Mouse (Mus musculus) gastrocnemius, postnatal 14 days (tissue): ENCODE data around the gene Ddx31. TPM values are rescaled to one million over a fixed set of nuclear protein-coding genes. Genes with fewer than 3 reads are reported as not detected.

Experiments used
- DNase-seq: peaks from one replicate; pipeline ENCODE4 v3.0.0; 2021; ENCODE audit warnings: mixed read lengths
- intact Hi-C: fragments of 180-260 bp; cut with DNase I; formaldehyde crosslinking; loops from one replicate; pipeline ENCODE4 v1.15.1; 2025; ENCODE audit warnings: low total_unique reads
- total RNA-seq, 2 experiments: library from RNA; stranded (reverse); gene quantifications; 2 replicates each; pipeline ENCODE4 v1.2.3; 2021

Ddx31 gene
- total RNA-seq, 2 experiments from 2014 or later, result 2.7 to 4.5 TPM

DNA sequence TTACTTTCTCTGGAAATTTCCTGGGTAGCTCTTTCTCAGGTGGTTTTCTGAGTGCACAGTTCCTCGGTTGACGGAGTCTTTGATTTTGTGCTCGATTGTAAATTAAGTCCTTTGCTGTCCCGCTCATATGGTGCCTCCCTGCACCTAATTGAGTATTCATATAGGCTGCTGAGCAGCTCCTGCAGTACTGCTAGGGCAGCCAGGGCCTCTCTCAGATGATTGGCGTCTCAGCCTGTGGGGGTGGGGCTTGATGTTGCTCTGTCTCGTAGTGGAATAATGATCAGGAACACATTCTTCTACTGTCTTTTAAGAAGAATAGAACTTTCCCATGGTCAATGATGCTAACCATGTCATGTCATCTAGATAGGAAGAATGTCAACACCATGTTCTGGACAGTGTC, 105.2 kb downstream of the Ddx31 start:
- no peak for DNase-seq
- intact Hi-C loops, result no loop called here

- intact Hi-C loops, result no loop called here
- no peak for DNase-seq
Measured at GRCm38 (mm10) chr2:28946312-28946711, 106.1 kb downstream of the Ddx31 start.

DNA sequence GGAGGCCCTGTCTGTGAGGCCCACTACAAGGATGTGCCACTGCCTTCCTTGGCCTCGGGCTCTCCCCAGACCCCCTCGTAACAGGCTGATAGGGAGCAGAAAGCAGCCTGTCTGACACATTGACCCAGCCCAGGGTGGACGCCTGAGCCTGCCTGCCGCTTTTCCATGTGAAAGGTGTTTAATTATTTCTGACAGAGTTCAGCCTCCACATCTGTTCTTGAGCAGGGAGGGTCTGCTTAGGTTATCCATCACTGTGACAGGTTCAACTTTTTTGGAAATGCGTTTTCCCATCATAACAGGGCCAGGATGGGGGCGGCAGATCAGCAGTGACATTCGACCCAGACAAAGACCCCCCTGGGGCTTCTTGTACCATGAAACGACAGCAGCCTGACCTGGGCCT, 112.8 kb downstream of the Ddx31 start:
- intact Hi-C loops, result no loop called here
- no peak for DNase-seq

- DNase-seq, result no peak
- intact Hi-C loops, result no loop called here
Measured at GRCm38 (mm10) chr2:28954595-28954994, 114.4 kb downstream of the Ddx31 start.

Other genes starting within 250 kb of the Ddx31 start
- gene Gfi1b, start 218.4 kb upstream of the Ddx31 start, total RNA-seq, result not detected
- gene Tsc1, start 199.2 kb upstream of the Ddx31 start, total RNA-seq, result 10 to 100 TPM; 16.5 to 19.5 TPM
- gene Spaca9, start 140.7 kb upstream of the Ddx31 start, total RNA-seq, result not detected
- gene Ak8, start 140.2 kb upstream of the Ddx31 start, total RNA-seq, result not detected
- gene Gtf3c4, start within 50 bp of the Ddx31 start, total RNA-seq, result 10 to 100 TPM; 12.9 to 13.7 TPM
- gene Barhl1, start 76.3 kb downstream of the Ddx31 start, total RNA-seq, result not detected
- gene Cfap77, start 214.7 kb downstream of the Ddx31 start, total RNA-seq, result not detected
- gene Ttf1, start 219.9 kb downstream of the Ddx31 start, total RNA-seq, result 1 to 10 TPM; 3.2 to 3.5 TPM